Mouse (Mus musculus): ENCODE measurements around the gene Pde4d.
A peak's percentile ranks its signal among the peaks of the same experiment; 100 is the strongest.

Gene Pde4d

GRCm38 (mm10) chr13:109058045-109058444 lies 608.3 kb downstream of the Pde4d start:
- no peak for DNase-seq

GRCm38 (mm10) chr13:109066581-109067159 lies 616.9 kb downstream of the Pde4d start:
- peak; percentile 60 for DNase-seq

GRCm38 (mm10) chr13:109068258-109069219 lies 618.8 kb downstream of the Pde4d start:
- DNase-seq = peak; percentile 48

GRCm38 (mm10) chr13:109073371-109073770 lies 623.6 kb downstream of the Pde4d start:
- DNase-seq = no peak

GRCm38 (mm10) chr13:109074078-109074477 lies 624.3 kb downstream of the Pde4d start:
- DNase-seq = no peak

GRCm38 (mm10) chr13:109092654-109093053 lies 642.9 kb downstream of the Pde4d start:
- DNase-seq = no peak

GRCm38 (mm10) chr13:109096654-109097053 lies 646.9 kb downstream of the Pde4d start:
- DNase-seq = no peak

- DNase-seq = peak; percentile 72
These were observed 666.2 kb downstream of the Pde4d start for GRCm38 (mm10) chr13:109116004-109116341.

- DNase-seq = peak; percentile 52
These were observed 666.8 kb downstream of the Pde4d start for GRCm38 (mm10) chr13:109116342-109117201.

GRCm38 (mm10) chr13:109117210-109117791 lies 667.6 kb downstream of the Pde4d start:
- DNase-seq = no peak

GRCm38 (mm10) chr13:109118296-109118800 lies 668.6 kb downstream of the Pde4d start:
- DNase-seq = no peak

- DNase-seq = no peak
These were observed 672.1 kb downstream of the Pde4d start for GRCm38 (mm10) chr13:109121867-109122266.

- no peak for DNase-seq
These were observed 686.7 kb downstream of the Pde4d start for GRCm38 (mm10) chr13:109136405-109136804.

GRCm38 (mm10) chr13:109158703-109159102 lies 709.0 kb downstream of the Pde4d start:
- DNase-seq = no peak

- DNase-seq = no peak
These were observed 719.0 kb downstream of the Pde4d start for GRCm38 (mm10) chr13:109168556-109169334.

- DNase-seq = no peak
These were observed 719.5 kb downstream of the Pde4d start for GRCm38 (mm10) chr13:109169335-109169606.

- DNase-seq = no peak
These were observed 721.9 kb downstream of the Pde4d start for GRCm38 (mm10) chr13:109171688-109172087.

- no peak for DNase-seq
These were observed 725.5 kb downstream of the Pde4d start for GRCm38 (mm10) chr13:109175281-109175680.

GRCm38 (mm10) chr13:109175852-109176621 lies 726.3 kb downstream of the Pde4d start:
- DNase-seq = no peak

- peak; percentile 44 for DNase-seq
These were observed 731.6 kb downstream of the Pde4d start for GRCm38 (mm10) chr13:109181363-109181762.

- DNase-seq = no peak
These were observed 740.9 kb downstream of the Pde4d start for GRCm38 (mm10) chr13:109190652-109191051.

All from kidney, postnatal 14 days (tissue).